Mouse (Mus musculus): ENCODE measurements at regions not wholly inside any gene's neighbourhood (a gene's known extent, or its start where the extent isn't known, plus 50 kb on each side); places are given as distances from the start of the nearest gene placed in this dataset.

- intact Hi-C loops (cut with DNase I), result no loop called here
These were observed 118.0 kb upstream of the Peli1 start for GRCm38 (mm10) chr11:20973141-20973540.

GRCm38 (mm10) chr11:20981588-20981987 is 109.5 kb upstream of the Peli1 start:
- no peak for DNase-seq
- intact Hi-C loops (cut with DNase I), result no loop called here

More at GRCm38 (mm10) chr11:20973141-20973540, 118.0 kb upstream of the Peli1 start:
- DNase-seq, result no peak

- intact Hi-C loops (cut with DNase I), result no loop called here
- no peak for DNase-seq
These were observed 109.1 kb upstream of the Peli1 start for GRCm38 (mm10) chr11:20982010-20982409.

DNA sequence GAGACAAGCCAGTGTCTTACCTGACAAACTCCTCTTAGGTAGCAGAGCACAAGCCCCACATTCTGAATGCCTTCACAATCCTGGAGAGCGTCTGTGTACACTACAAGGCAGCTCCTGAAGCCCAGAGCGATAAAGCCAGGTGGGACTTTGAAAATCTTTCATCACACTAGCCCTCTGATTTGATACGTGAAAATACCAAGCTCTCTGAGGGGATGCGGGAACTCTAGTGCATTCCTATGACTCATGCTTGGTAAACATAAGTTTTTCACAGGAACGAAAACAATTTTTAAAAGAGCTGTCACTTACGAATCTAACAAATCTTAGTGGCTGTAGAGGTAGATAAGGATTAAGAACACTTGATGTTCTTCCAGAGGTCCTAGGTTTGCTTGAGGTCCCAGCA is 108.6 kb upstream of the Peli1 start:
- no peak for DNase-seq
- intact Hi-C loops (cut with DNase I), result no loop called here

- intact Hi-C loops (cut with DNase I), result no loop called here
- DNase-seq, result no peak
These were observed 105.9 kb upstream of the Peli1 start for GRCm38 (mm10) chr11:20985069-20985759.

DNA sequence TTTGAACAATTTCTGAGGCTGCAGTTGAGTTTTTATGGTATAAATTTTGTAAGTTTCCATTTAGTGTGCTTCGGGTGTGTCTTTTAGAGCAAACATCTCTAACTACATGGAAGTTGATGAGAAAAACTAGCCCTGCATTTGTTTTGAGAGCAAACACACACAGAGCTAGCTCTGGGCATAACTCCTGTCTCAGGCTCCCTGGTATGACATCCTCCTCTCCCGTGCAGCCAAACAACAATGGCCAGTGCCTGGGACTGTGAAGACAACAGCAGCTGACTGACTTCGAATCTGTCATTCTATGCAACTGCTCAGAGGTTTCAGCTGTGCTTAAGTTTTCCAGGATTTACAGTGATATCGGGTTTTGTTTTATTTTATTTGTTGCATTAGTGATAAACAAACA is 105.3 kb upstream of the Peli1 start:
- intact Hi-C loops (cut with DNase I), result no loop called here

GRCm38 (mm10) chr11:20987171-20987815 is 103.8 kb upstream of the Peli1 start:
- intact Hi-C loops (cut with DNase I), result no loop called here
- no peak for DNase-seq

More for the DNA sequence above, 105.3 kb upstream of the Peli1 start:
- DNase-seq, result no peak

DNA sequence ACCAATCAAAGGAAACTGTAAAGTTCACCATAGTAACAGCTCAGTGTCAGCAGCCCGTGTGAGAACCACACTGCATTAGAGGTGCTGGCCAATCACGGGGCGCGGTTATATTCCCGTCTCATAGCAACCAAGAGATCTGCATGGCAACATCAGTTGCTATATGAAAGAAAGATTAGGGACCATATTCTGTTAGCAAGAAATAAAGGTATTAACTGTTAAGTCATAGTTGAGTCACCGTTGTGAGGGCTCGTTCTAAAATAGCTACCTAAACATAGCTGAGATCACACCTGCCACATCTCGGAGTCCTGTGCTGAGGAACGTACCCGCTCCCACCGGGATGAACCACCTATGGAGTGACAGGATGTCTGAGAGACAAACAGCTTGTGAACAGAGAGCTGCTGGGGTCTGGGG is 103.2 kb upstream of the Peli1 start:
- DNase-seq, result no peak
- intact Hi-C loops (cut with DNase I), result no loop called here

GRCm38 (mm10) chr11:20988871-20989270 is 102.2 kb upstream of the Peli1 start:
- DNase-seq, result no peak
- intact Hi-C loops (cut with DNase I), result no loop called here

GRCm38 (mm10) chr11:20993580-20993979 is 97.5 kb upstream of the Peli1 start:
- DNase-seq, result no peak
- intact Hi-C loops (cut with DNase I), result no loop called here

DNA sequence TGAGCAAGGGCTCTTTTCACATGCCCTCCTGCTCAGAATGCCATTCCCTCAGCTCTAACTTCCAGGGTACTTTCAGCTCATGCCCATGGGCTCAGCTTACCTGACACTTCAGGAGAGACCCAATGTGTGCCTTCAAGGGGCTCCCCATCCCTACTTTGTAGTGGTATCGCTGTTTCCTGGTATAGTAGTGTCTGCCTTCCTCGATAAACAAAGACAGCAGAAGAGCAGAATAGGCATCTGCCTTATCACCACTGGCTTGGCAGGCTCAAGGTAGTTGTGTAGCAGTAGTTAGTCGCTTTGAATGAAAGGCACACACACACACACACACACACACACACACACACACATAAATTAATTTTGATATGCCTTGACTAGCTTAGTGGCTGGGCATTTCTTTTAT is 89.7 kb upstream of the Peli1 start:
- intact Hi-C loops (cut with DNase I), result no loop called here
- no peak for DNase-seq

GRCm38 (mm10) chr11:21007222-21007621 is 83.9 kb upstream of the Peli1 start:
- intact Hi-C loops (cut with DNase I), result no loop called here
- DNase-seq, result no peak

- DNase-seq, result no peak
- intact Hi-C loops (cut with DNase I), result no loop called here
These were observed 81.6 kb upstream of the Peli1 start for GRCm38 (mm10) chr11:21009505-21009904.

DNA sequence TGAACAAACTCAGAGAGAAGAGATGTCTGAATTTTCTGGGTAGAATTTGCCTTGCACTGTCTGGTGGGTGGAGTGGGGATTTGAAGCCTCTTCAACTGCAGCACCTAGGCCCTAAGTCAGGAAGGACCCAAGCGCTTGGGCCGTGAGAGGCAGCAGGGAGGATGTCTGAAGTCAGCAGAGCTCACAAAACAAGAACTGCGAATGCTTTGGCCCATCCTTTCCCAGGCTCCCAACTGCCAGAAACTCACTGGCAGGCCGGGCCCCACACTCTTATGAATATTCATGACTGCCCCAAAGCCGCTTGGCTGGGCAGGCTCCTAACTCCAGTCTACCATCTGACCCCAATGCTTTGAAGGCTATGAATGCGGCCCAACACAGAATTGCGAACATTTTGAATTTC is 80.2 kb upstream of the Peli1 start:
- no peak for DNase-seq
- intact Hi-C loops (cut with DNase I), result no loop called here

DNA sequence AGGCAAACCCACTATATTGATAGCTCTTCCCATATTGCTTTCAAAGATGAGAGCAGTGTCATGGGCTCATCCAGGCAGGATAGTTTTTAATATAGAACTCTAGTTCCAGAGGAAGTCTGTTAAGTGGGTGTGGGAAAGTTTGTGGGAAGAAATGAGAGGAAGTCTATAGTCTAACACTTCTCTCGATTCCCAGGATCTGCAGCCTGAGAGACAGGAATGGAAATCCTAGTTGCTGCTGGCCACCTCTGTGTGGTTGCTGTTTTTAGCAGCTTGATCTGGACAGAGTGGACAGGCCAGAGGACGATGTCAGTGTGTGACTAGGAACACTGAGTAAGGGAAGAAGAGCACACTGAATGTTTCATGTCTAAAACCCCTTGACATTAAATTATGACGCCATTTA is 76.8 kb upstream of the Peli1 start:
- intact Hi-C loops (cut with DNase I), result no loop called here
- DNase-seq, result no peak

DNA sequence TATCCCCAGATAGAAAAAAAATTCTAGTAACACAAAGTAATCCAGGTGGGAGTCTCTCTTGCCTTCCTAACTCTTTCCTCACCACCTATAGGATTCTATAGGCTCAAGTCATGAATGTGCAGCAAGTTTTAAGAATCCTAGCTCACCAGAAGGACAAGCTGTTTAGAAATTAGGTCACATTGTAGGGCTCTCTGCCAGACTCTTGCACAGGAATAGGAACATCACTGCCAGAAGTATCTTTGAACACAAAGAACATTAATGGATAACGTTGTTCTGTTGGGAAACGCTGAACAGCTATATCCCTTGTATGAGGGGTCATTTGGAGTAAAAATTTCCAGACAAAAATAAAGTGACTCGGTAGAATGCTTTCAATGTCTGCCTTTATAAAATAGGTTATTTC is 75.6 kb upstream of the Peli1 start:
- DNase-seq, result no peak
- intact Hi-C loops (cut with DNase I), result no loop called here

DNA sequence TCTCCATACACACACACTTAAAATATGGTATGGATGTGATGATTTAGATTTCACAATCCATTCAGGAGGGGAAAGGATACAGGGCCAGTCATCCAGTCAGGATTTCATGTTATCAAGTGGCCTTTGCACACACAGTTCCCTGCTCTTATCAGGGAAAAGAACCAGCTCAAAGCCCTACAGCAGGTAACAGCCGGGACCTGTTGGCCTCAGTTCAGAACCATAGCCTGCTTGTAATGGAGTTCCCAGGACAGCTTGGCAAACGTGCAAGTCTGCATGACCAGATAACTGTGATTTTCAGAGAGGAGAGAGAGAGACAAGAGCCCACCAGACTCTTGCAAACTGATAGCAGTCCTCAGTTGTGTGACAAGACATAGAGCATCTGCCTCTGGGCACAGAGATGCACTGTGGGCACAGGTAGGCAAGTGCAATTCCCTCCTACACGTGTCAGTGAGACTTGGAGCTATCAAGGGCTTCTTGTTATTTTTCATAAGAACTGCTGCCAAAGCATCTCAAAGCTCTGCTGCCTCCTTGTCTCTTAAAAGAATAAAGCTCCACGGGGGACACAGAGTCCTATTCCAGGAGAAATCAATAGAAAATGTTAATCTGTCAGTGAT is 74.9 kb upstream of the Peli1 start:
- DNase-seq, result no peak
- intact Hi-C loops (cut with DNase I), result no loop called here

- DNase-seq, result no peak
- intact Hi-C loops (cut with DNase I), result no loop called here
These were observed 74.2 kb upstream of the Peli1 start for GRCm38 (mm10) chr11:21016791-21017329.

DNA sequence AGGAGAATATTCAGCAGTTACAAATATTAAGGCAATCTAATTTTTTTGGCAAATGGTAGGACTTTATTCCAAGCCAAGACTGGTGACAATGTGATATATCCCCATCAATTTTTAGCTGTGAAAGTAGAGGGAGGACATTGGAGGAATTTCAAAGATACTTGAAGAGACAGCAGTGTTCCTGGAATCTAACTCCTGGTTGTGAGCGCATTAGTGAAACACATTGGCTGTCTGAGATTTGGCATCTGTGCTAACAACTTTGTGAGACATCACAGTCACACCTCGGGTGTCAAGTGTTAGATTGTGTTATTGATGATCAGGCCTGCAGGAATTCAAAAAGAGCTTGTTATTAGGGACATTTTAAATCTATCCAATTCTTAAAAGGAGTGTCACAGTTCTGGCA is 71.3 kb upstream of the Peli1 start:
- intact Hi-C loops (cut with DNase I), result no loop called here
- DNase-seq, result no peak

- intact Hi-C loops (cut with DNase I), result no loop called here
- no peak for DNase-seq
These were observed 67.0 kb upstream of the Peli1 start for GRCm38 (mm10) chr11:21024111-21024510.

DNA sequence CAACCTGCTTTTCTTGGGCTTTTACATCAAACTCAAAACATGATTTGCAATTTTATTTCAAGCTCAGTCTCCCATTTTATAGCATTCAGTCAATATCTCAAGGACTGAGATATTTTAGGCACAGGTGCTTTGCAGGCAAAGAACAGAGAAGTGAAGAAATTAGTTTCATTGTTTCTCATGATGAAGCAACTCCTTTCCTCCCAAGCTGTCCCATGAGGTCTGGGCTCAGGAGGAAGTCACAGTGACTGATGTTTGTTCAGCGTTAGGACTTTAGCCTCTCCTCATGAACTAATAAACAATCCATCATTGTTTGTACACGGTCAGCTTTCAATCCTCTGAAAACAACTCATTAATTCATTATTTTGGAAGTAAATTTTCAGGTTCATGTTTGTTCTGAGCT is 66.6 kb upstream of the Peli1 start:
- intact Hi-C loops (cut with DNase I), result no loop called here
- no peak for DNase-seq

GRCm38 (mm10) chr11:21027299-21027698 is 63.8 kb upstream of the Peli1 start:
- no peak for DNase-seq
- intact Hi-C loops (cut with DNase I), result no loop called here
